Mouse (Mus musculus) C2C12 (cell line): ENCODE results near the gene Chd9.

Experiments used
- CTCF ChIP-seq: IDR thresholded peaks from one replicate; pipeline ENCODE4 v1.5.1; 2011; ENCODE audit not compliant: control insufficient read depth, insufficient read depth, insufficient read length
- FOSL1 ChIP-seq: IDR thresholded peaks from one replicate; pipeline ENCODE4 v1.8.0; 2011; ENCODE audit warnings: mild to moderate bottlenecking, low read length; ENCODE audit not compliant: poor library complexity, insufficient read depth, severe bottlenecking
- MAX ChIP-seq: IDR thresholded peaks from one replicate; pipeline ENCODE4 v1.6.1; 2011; ENCODE audit warnings: mild to moderate bottlenecking, control low read depth
- MYOD1 ChIP-seq: IDR thresholded peaks from one replicate; pipeline ENCODE4 v1.6.1; 2011; ENCODE audit warnings: low read depth; ENCODE audit not compliant: control insufficient read depth, insufficient read length
- MYOG ChIP-seq: IDR thresholded peaks from one replicate; pipeline ENCODE4 v1.6.1; 2011; ENCODE audit not compliant: control insufficient read depth, insufficient read length; ENCODE audit errors: extremely low read depth

- TF ChIP-seq CTCF = no peak
- no peak for TF ChIP-seq MAX
- no peak for TF ChIP-seq FOSL1
- no peak for TF ChIP-seq MYOD1
- TF ChIP-seq MYOG = no peak
Observed at GRCm38 (mm10) chr8:90965467-90966170, 137.5 kb downstream of the Chd9 start.
